Mouse (Mus musculus) cerebral cortex, adult 2 months (tissue): ENCODE data around the gene Ptms.

Source experiments
- WGBS: fragments of 180-500 bp; shearing (Covaris S2); methylation state at CpG from one replicate; pipeline ENCODE4 v1.1.7; 2018; 5-methylcytosine and 5-hydroxymethylcytosine counted together

Ptms gene

GRCm38 (mm10) chr6:124904991-124905860, 14.7 kb downstream of the Ptms start:
- 47% methylated on average over 16 of the region's 16 CpGs for WGBS

GRCm38 (mm10) chr6:124904161-124904981, 15.5 kb downstream of the Ptms start:
- WGBS, result 7% methylated on average over 24 of the region's 24 CpGs

GRCm38 (mm10) chr6:124903580-124904151, 16.2 kb downstream of the Ptms start:
- under 1% methylated on average over 23 of the region's 23 CpGs for WGBS

- WGBS, result 69% methylated on average over 10 of the region's 10 CpGs
These were observed 19.0 kb downstream of the Ptms start for GRCm38 (mm10) chr6:124900801-124901480.

GRCm38 (mm10) chr6:124900056-124900800, 19.7 kb downstream of the Ptms start:
- 81% methylated on average over 8 of the region's 8 CpGs for WGBS

- 59% methylated on average over 3 of the region's 3 CpGs for WGBS
These were observed 21.5 kb downstream of the Ptms start for GRCm38 (mm10) chr6:124898359-124898758.

- WGBS, result 95% methylated on average over 2 of the region's 2 CpGs
These were observed 25.8 kb downstream of the Ptms start for GRCm38 (mm10) chr6:124894113-124894512.

GRCm38 (mm10) chr6:124890997-124891396, 28.9 kb downstream of the Ptms start:
- 66% methylated on average over 6 of the region's 6 CpGs for WGBS

GRCm38 (mm10) chr6:124888555-124889125, 31.3 kb downstream of the Ptms start:
- 93% methylated on average over 6 of the region's 6 CpGs for WGBS

- 89% methylated on average over 9 of the region's 9 CpGs for WGBS
These were observed 31.9 kb downstream of the Ptms start, which contains the start of gene Cd4 for GRCm38 (mm10) chr6:124887986-124888385. Gene Cd4 (minus strand): TSS chr6:124888221.

GRCm38 (mm10) chr6:124885956-124886381, 33.9 kb downstream of the Ptms start:
- WGBS, result 94% methylated on average over 8 of the region's 8 CpGs

- 71% methylated on average over 10 of the region's 10 CpGs for WGBS
These were observed 35.0 kb downstream of the Ptms start for GRCm38 (mm10) chr6:124884714-124885500.

GRCm38 (mm10) chr6:124883351-124883750, 36.6 kb downstream of the Ptms start:
- WGBS, result 88% methylated on average over 10 of the region's 10 CpGs

GRCm38 (mm10) chr6:124881821-124882220, 38.1 kb downstream of the Ptms start:
- WGBS, result 87% methylated on average over 9 of the region's 9 CpGs

GRCm38 (mm10) chr6:124879390-124879789, 40.5 kb downstream of the Ptms start:
- WGBS, result 82% methylated on average over 6 of the region's 6 CpGs

GRCm38 (mm10) chr6:124874348-124874747, 45.6 kb downstream of the Ptms start:
- 51% methylated on average over 3 of the region's 3 CpGs for WGBS

GRCm38 (mm10) chr6:124866560-124866959, 53.3 kb downstream of the Ptms start:
- 76% methylated on average over 7 of the region's 7 CpGs for WGBS

- 78% methylated on average over 17 of the region's 18 CpGs for WGBS
These were observed 54.0 kb downstream of the Ptms start for GRCm38 (mm10) chr6:124865766-124866362.
